Mouse (Mus musculus) MEL (cell line): ENCODE data around the gene Cmc2. TPM values are rescaled to one million over a fixed set of nuclear protein-coding genes. Genes with fewer than 3 reads are reported as not detected.

ENCODE experiments used
- DNase-seq: peaks from one replicate; pipeline ENCODE4 v3.0.0; 2011; ENCODE audit warnings: low read depth, low spot score
- H3K27ac ChIP-seq: 2 replicates; pipeline ENCODE4 v1.5.1; 2012; ENCODE audit warnings: low read depth, mild to moderate bottlenecking, control low read depth, low read length, moderate library complexity; ENCODE audit not compliant: control insufficient read depth
- H3K27me3 ChIP-seq, 2 experiments: fragments of 150-350 bp in 1 of 2; sonication (generic) in 1 of 2; 2 replicates each; pipeline ENCODE4 v1.6.1; 2012; ENCODE audit warnings: low read length in 2 of 2, mild to moderate bottlenecking in 2 of 2, improper control_type of control experiment in 1 of 2, moderate library complexity in 1 of 2; ENCODE audit not compliant: insufficient read depth in 2 of 2, control insufficient read depth in 1 of 2
- H3K36me3 ChIP-seq, 2 experiments: 2 replicates each; pipeline ENCODE4 v1.6.1; 2012 to 2014; ENCODE audit warnings: low read length in 2 of 2, improper control_type of control experiment in 1 of 2, inconsistent platforms in 1 of 2, mild to moderate bottlenecking in 1 of 2; ENCODE audit not compliant: insufficient read depth in 2 of 2, control insufficient read depth in 1 of 2
- H3K4me1 ChIP-seq, 2 experiments: fragments of 150-350 bp in 1 of 2; sonication (generic) in 1 of 2; 2 replicates each; pipeline ENCODE4 v1.6.1; 2012; ENCODE audit warnings: low read length in 2 of 2, improper control_type of control experiment in 1 of 2, mild to moderate bottlenecking in 1 of 2; ENCODE audit not compliant: insufficient read depth in 2 of 2, control insufficient read depth in 1 of 2
- H3K4me3 ChIP-seq, 2 experiments: fragments of 150-350 bp in 1 of 2; sonication (generic) in 1 of 2; 2 replicates each; pipeline ENCODE4 v1.5.1; 2012; ENCODE audit warnings: low read depth in 2 of 2, low read length in 2 of 2, mild to moderate bottlenecking in 2 of 2, moderate library complexity in 2 of 2, control low read depth in 1 of 2, improper control_type of control experiment in 1 of 2; ENCODE audit not compliant: control insufficient read depth in 1 of 2, insufficient read depth in 1 of 2
- H3K79me2 ChIP-seq: 2 replicates; pipeline ENCODE4 v1.6.1; 2012; ENCODE audit warnings: mild to moderate bottlenecking, low read length, moderate library complexity; ENCODE audit not compliant: control insufficient read depth, poor library complexity, insufficient read depth
- H3K9ac ChIP-seq: 2 replicates; pipeline ENCODE4 v1.6.1; 2012; ENCODE audit warnings: low read depth, mild to moderate bottlenecking, control low read depth, low read length, moderate library complexity; ENCODE audit not compliant: control insufficient read depth, poor library complexity, severe bottlenecking
- H3K9me3 ChIP-seq: fragments of 150-350 bp; sonication (generic); replicated peaks from 2 replicates; pipeline ENCODE4 v1.6.1; 2012; ENCODE audit warnings: mild to moderate bottlenecking, low read length, improper control_type of control experiment, moderate library complexity; ENCODE audit not compliant: insufficient read depth
- CHD1 ChIP-seq: IDR thresholded peaks from 2 replicates; pipeline ENCODE4 v1.6.1; 2012; ENCODE audit warnings: low read depth, mild to moderate bottlenecking, inconsistent platforms, low read length, improper control_type of control experiment
- CHD2 ChIP-seq: IDR thresholded peaks from 2 replicates; pipeline ENCODE4 v1.6.1; 2011; ENCODE audit warnings: low read length, improper control_type of control experiment
- CTCF ChIP-seq, 3 experiments: IDR thresholded peaks in 2 of 3; conservative IDR thresholded peaks in 1 of 3; 2 replicates each; pipeline ENCODE4 v1.5.1; 2011 to 2012; ENCODE audit warnings: low read length in 3 of 3, low read depth in 2 of 3, mild to moderate bottlenecking in 2 of 3, improper control_type of control experiment in 1 of 3, inconsistent platforms in 1 of 3, mixed read lengths in 1 of 3, moderate library complexity in 1 of 3; ENCODE audit not compliant: control insufficient read depth in 1 of 3, insufficient read depth in 1 of 3, poor library complexity in 1 of 3, severe bottlenecking in 1 of 3
- ELF1 ChIP-seq: IDR thresholded peaks from 2 replicates; pipeline ENCODE4 v1.6.1; 2014; ENCODE audit warnings: low read depth, mild to moderate bottlenecking, inconsistent platforms, low read length, improper control_type of control experiment, moderate library complexity
- EP300 ChIP-seq, 2 experiments: IDR thresholded peaks; 2 replicates each; pipeline ENCODE4 v1.6.1; 2011; ENCODE audit warnings: improper control_type of control experiment in 2 of 2, low read length in 2 of 2, low read depth in 1 of 2, mild to moderate bottlenecking in 1 of 2
- ETS1 ChIP-seq: IDR thresholded peaks from 2 replicates; pipeline ENCODE4 v1.6.1; 2012; ENCODE audit warnings: low read depth, mild to moderate bottlenecking, inconsistent platforms, low read length, improper control_type of control experiment, moderate library complexity
- GATA1 ChIP-seq: IDR thresholded peaks from 2 replicates; pipeline ENCODE4 v1.6.1; 2011; ENCODE audit warnings: low read depth, low read length, improper control_type of control experiment
- HCFC1 ChIP-seq: IDR thresholded peaks from 2 replicates; pipeline ENCODE4 v1.6.1; 2012; ENCODE audit warnings: low read depth, mild to moderate bottlenecking, inconsistent platforms, low read length, improper control_type of control experiment, moderate library complexity
- JUND ChIP-seq: IDR thresholded peaks from 2 replicates; pipeline ENCODE4 v1.6.1; 2011; ENCODE audit warnings: low read depth, mild to moderate bottlenecking, improper control_type of control experiment, low read length
- KAT2A ChIP-seq: conservative IDR thresholded peaks from 2 replicates; pipeline ENCODE4 v1.6.1; 2012; ENCODE audit warnings: low read depth, low read length, improper control_type of control experiment, inconsistent platforms
- MAFK ChIP-seq: IDR thresholded peaks from 2 replicates; pipeline ENCODE4 v1.6.1; 2011; ENCODE audit warnings: low read depth, mild to moderate bottlenecking, low read length, improper control_type of control experiment, borderline replicate concordance
- MAZ ChIP-seq: IDR thresholded peaks from 2 replicates; pipeline ENCODE4 v1.6.1; 2012; ENCODE audit warnings: low read depth, mild to moderate bottlenecking, inconsistent platforms, low read length, improper control_type of control experiment
- MXI1 ChIP-seq: IDR thresholded peaks from 2 replicates; pipeline ENCODE4 v1.6.1; 2011; ENCODE audit warnings: mild to moderate bottlenecking, low read depth, low read length, improper control_type of control experiment
- NRF1 ChIP-seq: IDR thresholded peaks from 2 replicates; pipeline ENCODE4 v1.6.1; 2014; ENCODE audit warnings: low read depth, mild to moderate bottlenecking, inconsistent platforms, low read length, improper control_type of control experiment, moderate library complexity; ENCODE audit not compliant: poor library complexity, insufficient read depth, severe bottlenecking
- POLR2A ChIP-seq, 2 experiments: IDR thresholded peaks; 2 replicates each; pipeline ENCODE4 v1.6.1; 2011 to 2012; ENCODE audit warnings: low read length in 2 of 2, mild to moderate bottlenecking in 2 of 2, control low read depth in 1 of 2, improper control_type of control experiment in 1 of 2, low read depth in 1 of 2, moderate library complexity in 1 of 2; ENCODE audit not compliant: control insufficient read depth in 1 of 2, insufficient read depth in 1 of 2, poor library complexity in 1 of 2
- POLR2AphosphoS5 ChIP-seq: IDR thresholded peaks from 2 replicates; pipeline ENCODE4 v1.6.1; 2012; ENCODE audit warnings: low read depth, borderline replicate concordance, mild to moderate bottlenecking, inconsistent platforms, low read length, moderate library complexity, mixed read lengths
- RAD21 ChIP-seq: IDR thresholded peaks from 2 replicates; pipeline ENCODE4 v1.6.1; 2011; ENCODE audit warnings: mild to moderate bottlenecking, low read depth, low read length, improper control_type of control experiment
- SIN3A ChIP-seq: IDR thresholded peaks from 2 replicates; pipeline ENCODE4 v1.6.1; 2012; ENCODE audit warnings: low read length, improper control_type of control experiment, inconsistent platforms
- SMC3 ChIP-seq: IDR thresholded peaks from 2 replicates; pipeline ENCODE4 v1.6.1; 2011; ENCODE audit warnings: low read depth, low read length, improper control_type of control experiment
- TBP ChIP-seq: IDR thresholded peaks from 2 replicates; pipeline ENCODE4 v1.8.0; 2011; ENCODE audit warnings: low read depth, low read length, improper control_type of control experiment
- TCF12 ChIP-seq: IDR thresholded peaks from 2 replicates; pipeline ENCODE4 v1.6.1; 2014; ENCODE audit warnings: low read depth, mild to moderate bottlenecking, inconsistent platforms, low read length, improper control_type of control experiment, moderate library complexity
- USF1 ChIP-seq: IDR thresholded peaks from 2 replicates; pipeline ENCODE4 v1.6.1; 2014; ENCODE audit warnings: low read depth, mild to moderate bottlenecking, inconsistent platforms, low read length, improper control_type of control experiment, moderate library complexity
- USF2 ChIP-seq, 2 experiments: IDR thresholded peaks; 2 replicates each; pipeline ENCODE4 v1.6.1; 2011 to 2012; ENCODE audit warnings: improper control_type of control experiment in 2 of 2, low read length in 2 of 2, borderline replicate concordance in 1 of 2, inconsistent platforms in 1 of 2, low read depth in 1 of 2, mild to moderate bottlenecking in 1 of 2; ENCODE audit not compliant: insufficient read depth in 1 of 2
- ZKSCAN1 ChIP-seq: IDR thresholded peaks from 2 replicates; pipeline ENCODE4 v1.6.1; 2012; ENCODE audit warnings: low read depth, mild to moderate bottlenecking, inconsistent platforms, low read length, improper control_type of control experiment, moderate library complexity
- ZMIZ1 ChIP-seq: IDR thresholded peaks from 2 replicates; pipeline ENCODE4 v1.6.1; 2012; ENCODE audit warnings: low read depth, mild to moderate bottlenecking, inconsistent platforms, low read length, improper control_type of control experiment, moderate library complexity
- ZNF384 ChIP-seq: IDR thresholded peaks from 2 replicates; pipeline ENCODE4 v1.6.1; 2012; ENCODE audit warnings: low read depth, mild to moderate bottlenecking, inconsistent platforms, low read length, improper control_type of control experiment
- polyA plus RNA-seq, 2 experiments: library from polyadenylated mRNA; stranded (reverse) in 1 of 2; unstranded in 1 of 2; fragments of >175 nt in 1 of 2; fragments of >200 nt in 1 of 2; gene quantifications; 2 replicates each; pipeline versions ENCODE4 v1.2.1 to v1.2.4; 2012; ENCODE audit warnings: low replicate concordance in 2 of 2, low read depth in 1 of 2; ENCODE audit not compliant: insufficient read length in 2 of 2, insufficient read depth in 1 of 2, missing spikeins in 1 of 2
- total RNA-seq: library from RNA; depleted of rRNA; stranded (reverse); fragments of 300-350 nt; gene quantifications from 2 replicates; pipeline ENCODE4 v1.2.3, GENCODE M21; 2012

The Cmc2 gene
- total and polyA plus RNA-seq, 3 experiments = 65.4 to 111 TPM; not detected in 1

DNA sequence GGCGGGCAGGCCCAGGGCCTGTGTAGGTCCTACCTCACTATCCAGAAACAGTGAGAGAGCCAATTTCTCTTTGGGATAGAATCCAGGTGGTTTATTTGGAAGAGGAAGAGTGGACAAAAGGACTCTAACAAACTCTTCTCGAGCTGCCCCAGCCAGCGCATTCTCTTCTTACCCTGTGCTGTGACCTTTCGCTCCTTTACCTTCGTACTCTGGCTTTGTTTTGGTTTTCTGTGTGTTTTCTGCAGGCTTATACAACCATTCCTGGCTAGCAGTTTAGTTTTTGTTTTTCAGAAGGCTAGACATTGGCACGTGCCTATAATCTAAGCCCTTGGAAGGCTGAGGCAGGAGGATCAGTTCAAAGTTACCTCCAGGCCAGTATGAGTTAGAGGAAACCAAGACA lies 48.3 kb upstream of the Cmc2 start:
- Histone ChIP-seq H3K9me3 (no peaks in the 10 kb centered on the region), H3K4me1 (no peaks in the 10 kb centered on the region), H3K27me3 (no peaks in the 10 kb centered on the region), H3K79me2 (no peaks in the 10 kb centered on the region), H3K36me3 (no peaks in the 10 kb centered on the region), H3K4me3 (no peak overlapping the region), H3K27ac (no peak overlapping the region), H3K9ac (no peak overlapping the region)
- TF ChIP-seq EP300 (IDR thresholded peaks at IDR 0.05; ENCODE audit: low read depth in 1 of 2, low read length in 2 of 2) (no peak), CHD2 (no peak), ZNF384 (no peak), MAZ (no peak), MAFK (no peak), NRF1 (no peak), KAT2A (no peak), HCFC1 (no peak), SIN3A (no peak), ZMIZ1 (no peak), CTCF (IDR thresholded peaks at IDR 0.05 in 2 of 3, conservative IDR thresholded peaks at IDR 0.05 in 1 of 3; ENCODE audit: control insufficient read depth in 1 of 3, insufficient read depth in 1 of 3, low read depth in 2 of 3, low read length in 3 of 3, poor library complexity in 1 of 3, severe bottlenecking in 1 of 3) (no peak), POLR2A (IDR thresholded peaks at IDR 0.05; ENCODE audit: control insufficient read depth in 1 of 2, insufficient read depth in 1 of 2, low read depth in 1 of 2, low read length in 2 of 2, poor library complexity in 1 of 2) (no peak), CHD1 (no peak), GATA1 (no peak), ETS1 (no peak), ZKSCAN1 (no peak), TCF12 (no peak)
- no peak for DNase-seq

- Histone ChIP-seq H3K36me3 (peaks cover 0 to 2% of the 10 kb centered on the region in 2 experiments; a peak in 3 of 4 replicates), H3K27me3 (no peaks in the 10 kb centered on the region), H3K9ac (no peak overlapping the region), H3K79me2 (peaks cover 6% of the 10 kb centered on the region), H3K9me3 (no peaks in the 10 kb centered on the region), H3K27ac (no peak overlapping the region), H3K4me1 (peaks cover 0 to 3% of the 10 kb centered on the region in 2 experiments; a peak in 1 of 4 replicates), H3K4me3 (no peak overlapping the region)
- TF ChIP-seq MAZ = no peak
- TF ChIP-seq SMC3 = no peak
- no peak for TF ChIP-seq MXI1
- TF ChIP-seq TBP = no peak
- no peak for TF ChIP-seq KAT2A
- no peak for TF ChIP-seq HCFC1
- no peak for TF ChIP-seq USF1
- TF ChIP-seq CTCF (IDR thresholded peaks at IDR 0.05 in 2 of 3, conservative IDR thresholded peaks at IDR 0.05 in 1 of 3; ENCODE audit: control insufficient read depth in 1 of 3, insufficient read depth in 1 of 3, low read depth in 2 of 3, low read length in 3 of 3, poor library complexity in 1 of 3, severe bottlenecking in 1 of 3) = no peak
- TF ChIP-seq POLR2A (IDR thresholded peaks at IDR 0.05; ENCODE audit: control insufficient read depth in 1 of 2, insufficient read depth in 1 of 2, low read depth in 1 of 2, low read length in 2 of 2, poor library complexity in 1 of 2) = no peak
- TF ChIP-seq JUND = no peak
- TF ChIP-seq POLR2AphosphoS5 = no peak
- TF ChIP-seq USF2 (IDR thresholded peaks at IDR 0.05; ENCODE audit: borderline replicate concordance in 1 of 2, insufficient read depth in 1 of 2, low read depth in 1 of 2, low read length in 2 of 2) = no peak
- no peak for TF ChIP-seq ELF1
- no peak for TF ChIP-seq RAD21
- DNase-seq = peak; percentile 14
Measured at GRCm38 (mm10) chr8:116954415-116954814, 33.2 kb upstream of the Cmc2 start.
